Mouse (Mus musculus): ENCODE results near the gene Cry2.

- TF ChIP-seq CTCF (IDR thresholded peaks at IDR 0.05) (no peak), EP300 (IDR thresholded peaks at IDR 0.05) (no peak)
Measured at GRCm38 (mm10) chr2:92445890-92446289, 12.0 kb upstream of the Cry2 start.

Data from lung, postnatal 0 days (tissue).